Mouse (Mus musculus): Measurements from ENCODE around the gene Rbm47.

Rbm47 gene

DNA sequence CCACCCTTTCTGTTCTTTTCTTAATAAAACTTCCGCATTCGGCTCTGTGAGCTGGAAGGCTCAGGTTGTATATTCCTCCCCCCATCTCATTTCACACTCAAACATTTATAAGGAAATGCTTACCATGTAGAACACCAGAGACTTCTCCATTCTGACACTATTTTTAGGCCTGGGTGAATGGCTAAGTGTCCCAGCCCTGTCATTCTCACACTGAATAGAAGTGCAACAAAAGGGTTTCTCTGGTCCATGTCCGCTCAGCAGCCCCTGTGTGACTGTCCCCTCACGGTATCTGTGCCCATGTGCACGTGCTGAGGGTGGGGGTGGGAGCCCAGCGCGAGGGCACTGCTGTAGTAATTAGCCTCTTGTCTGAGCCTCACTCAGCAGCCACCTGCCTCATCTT is 105.7 kb downstream of the Rbm47 start:
- no peak for DNase-seq (ENCODE audit: low spot score in 2 of 2)

DNA sequence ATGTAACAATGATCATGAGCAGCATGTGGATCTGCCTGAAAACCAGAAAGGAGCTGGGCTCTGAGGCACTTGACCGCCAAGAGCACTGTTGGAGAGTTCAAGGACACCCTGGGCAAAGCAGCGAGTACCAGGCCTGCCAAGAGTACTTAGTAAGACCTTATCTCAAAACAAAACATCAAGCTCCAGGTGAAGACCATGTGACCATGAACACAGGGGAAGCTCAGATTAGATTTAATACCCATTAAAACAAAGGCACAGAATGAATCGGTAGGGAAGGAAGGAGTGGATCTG is 110.0 kb downstream of the Rbm47 start:
- DNase-seq (ENCODE audit: low spot score in 2 of 2): no peak

DNA sequence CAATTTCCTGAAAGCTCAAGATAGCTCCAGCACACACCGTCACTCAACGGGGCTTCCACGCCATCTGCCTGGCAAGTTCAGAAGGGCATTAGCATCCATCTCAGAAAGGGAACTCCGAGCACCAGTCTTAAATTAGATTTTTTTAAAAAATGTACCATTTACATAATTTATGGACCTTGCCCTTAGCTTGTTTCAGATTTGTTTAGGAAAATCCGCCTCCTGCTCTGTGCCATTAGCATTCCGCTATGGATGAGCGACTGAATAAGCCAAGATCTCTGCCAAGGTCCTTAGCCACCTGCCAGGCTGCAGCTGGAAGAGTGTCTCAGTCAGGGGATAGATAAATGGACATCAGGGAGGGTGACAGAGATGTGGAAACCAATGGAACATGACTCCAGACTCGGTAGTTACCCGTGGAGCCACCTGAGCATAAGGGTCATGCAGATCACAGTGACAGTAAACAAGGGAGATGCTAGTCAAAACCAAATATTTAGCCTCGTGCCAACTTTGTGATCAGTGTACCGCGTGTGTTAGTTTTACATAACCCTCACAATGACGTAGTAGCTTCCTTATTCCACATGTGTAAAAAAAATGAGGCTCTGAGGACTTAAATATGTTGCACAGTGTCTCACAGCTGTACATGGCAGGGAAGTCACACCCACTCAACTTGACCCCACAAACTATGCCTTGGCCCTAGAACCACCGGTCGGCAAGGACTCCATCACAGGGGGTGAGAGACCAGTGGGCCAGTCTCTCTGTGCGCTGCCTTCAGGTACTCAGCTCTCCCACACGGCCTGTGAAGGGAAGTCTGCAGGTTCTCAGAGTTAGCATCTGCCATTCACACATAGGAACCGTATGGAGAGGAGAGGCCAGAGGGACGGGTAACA is 110.6 kb downstream of the Rbm47 start:
- DNase-seq (ENCODE audit: low spot score in 2 of 2): no peak

DNA sequence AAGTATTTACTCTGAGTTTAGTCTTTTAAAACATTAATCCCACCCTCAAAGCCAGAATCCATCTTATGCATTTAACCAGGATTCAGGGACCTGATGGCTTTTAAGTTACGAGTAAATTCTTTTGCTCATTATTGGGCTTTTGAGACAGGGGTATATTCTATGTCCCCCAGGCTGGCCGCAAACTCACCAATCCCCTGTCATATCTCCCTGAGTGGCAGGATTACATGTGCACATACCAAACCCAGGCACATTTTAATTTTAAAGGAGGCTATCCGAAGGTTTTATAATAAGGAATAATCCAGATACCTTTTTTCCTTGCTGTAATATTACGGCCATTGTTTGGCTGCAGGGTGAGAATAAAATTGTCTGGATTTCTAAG is 111.3 kb downstream of the Rbm47 start:
- no peak for DNase-seq (ENCODE audit: low spot score in 2 of 2)

DNA sequence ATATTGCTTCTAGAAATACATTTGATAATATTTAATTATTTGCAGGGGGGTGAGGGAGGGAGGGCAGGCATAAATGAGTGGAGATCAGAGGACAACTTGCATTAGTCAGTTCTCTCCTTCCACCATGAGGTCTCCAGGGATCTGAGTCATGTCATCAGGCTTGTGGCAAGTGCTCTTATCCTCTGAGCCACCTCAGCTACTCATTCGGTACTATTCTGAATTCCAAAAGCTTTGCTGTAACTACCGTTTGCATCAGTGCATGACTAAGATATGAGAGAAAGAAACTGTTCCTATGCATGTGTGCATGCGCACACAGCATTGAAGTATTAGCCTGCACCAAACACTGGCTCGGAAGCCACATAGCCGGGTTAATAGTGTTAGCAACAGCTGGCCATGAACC is 114.1 kb downstream of the Rbm47 start:
- no peak for DNase-seq (ENCODE audit: low spot score in 2 of 2)

DNA sequence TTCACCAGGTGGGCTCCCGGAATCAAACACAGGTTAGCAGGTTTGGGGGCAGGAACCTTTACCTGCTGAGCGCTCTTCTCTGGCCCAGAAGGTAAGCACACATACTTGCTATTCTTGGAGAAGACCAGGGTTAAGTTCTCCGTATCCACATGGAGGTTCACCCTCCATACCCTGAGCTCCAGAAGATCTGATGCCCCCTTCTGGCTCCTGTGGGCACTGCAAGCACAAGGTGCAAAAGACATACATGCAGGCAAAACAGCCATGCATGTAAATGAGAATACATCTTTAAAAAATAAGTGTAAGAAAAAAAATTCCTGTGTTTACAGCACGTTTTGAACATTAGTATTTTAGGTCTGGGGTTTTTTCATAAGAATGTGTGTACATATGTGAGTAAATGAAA is 116.2 kb downstream of the Rbm47 start:
- DNase-seq (ENCODE audit: low spot score in 2 of 2): no peak

DNA sequence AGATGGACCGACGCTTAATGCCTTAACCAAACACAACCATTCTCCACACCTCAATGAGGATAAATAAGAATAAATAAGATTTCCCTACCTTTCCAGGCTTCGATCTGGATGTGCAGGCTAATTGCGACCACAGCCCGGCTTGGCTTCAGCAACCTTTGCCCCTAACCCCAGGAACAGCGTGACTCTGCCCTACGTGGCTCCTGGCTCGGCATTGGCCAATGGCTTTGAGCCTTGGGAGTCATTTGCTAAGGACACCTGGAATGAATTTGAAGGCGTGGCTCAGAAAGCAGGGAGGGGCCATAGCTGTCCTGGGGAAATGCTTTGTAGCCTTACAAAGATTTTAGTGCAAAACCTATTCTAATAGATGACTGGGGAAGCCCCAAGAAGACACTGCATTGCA is 118.5 kb downstream of the Rbm47 start:
- DNase-seq (ENCODE audit: low spot score in 2 of 2): no peak

DNA sequence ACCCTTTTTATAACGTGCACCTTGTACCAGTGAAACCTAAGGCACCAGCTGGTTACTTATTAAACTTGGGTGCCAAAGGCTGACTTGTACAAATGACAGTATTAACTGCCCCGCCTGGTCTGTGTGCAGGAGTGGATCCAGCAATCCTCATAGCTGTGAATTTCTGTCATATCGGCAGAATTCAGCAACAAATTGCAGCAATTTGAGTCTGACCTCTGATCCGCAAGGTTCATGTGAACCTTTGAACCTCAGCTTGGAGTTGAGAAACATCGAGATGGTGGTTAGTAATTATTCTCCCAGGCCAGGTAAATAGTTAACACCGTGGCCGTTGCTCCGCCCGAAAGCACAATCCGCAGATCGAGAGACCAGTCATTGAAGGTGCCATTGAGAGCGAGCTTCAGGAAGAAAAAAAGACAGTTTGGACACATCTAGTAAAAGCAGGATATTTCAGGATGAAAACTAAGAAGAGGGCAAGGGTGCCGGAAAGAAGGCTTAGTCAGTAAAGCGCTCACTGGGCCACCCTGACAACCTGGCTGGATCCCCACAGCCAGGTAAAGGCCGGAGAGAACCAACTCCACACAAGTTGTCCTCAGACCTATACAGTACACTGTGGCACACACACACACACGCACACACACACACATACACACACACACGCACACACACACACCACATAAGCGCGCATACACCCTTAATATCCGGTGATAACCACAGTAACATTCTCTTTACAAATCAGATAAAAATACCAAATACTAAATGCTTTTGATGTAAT is 120.0 kb downstream of the Rbm47 start:
- no peak for DNase-seq (ENCODE audit: low spot score in 2 of 2)

DNA sequence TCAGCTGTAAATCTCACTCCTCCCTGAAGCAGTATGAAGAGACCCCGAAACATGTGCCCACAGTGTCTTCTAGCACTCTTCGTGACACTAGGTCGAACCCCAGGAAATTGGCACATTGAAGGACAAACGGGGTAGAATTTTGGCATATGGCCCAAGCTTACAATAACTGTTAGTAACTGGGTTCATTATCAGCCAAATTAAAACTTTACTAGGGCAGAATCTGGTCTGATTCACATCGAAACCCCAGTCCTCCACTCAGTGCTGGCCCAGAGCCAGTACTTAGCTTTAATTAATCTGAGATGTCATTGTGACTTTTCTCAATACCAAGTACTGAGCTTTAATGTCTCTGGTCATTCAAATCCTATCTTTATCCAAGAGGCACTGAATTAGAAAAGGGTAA is 122.1 kb downstream of the Rbm47 start:
- no peak for DNase-seq (ENCODE audit: low spot score in 2 of 2)

DNA sequence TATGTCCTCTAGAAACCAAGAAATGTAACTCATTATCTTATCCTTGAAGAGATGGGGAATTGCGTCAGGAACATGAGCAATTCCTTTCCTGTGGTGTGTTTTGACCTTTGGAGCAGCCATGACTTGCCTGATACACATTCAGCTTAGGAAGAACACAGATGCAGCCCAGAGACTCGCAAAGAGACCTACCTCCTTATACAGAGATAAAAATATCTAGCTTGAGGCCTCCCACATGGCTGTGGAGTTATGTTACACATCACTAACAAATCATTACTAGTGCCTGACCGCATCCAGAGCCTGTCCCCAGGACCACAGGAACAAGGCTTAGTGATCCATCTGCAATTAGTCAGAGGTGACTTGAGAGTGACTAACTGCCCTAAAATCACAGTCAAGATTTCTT is 126.6 kb downstream of the Rbm47 start:
- DNase-seq (ENCODE audit: low spot score in 2 of 2): no peak

DNA sequence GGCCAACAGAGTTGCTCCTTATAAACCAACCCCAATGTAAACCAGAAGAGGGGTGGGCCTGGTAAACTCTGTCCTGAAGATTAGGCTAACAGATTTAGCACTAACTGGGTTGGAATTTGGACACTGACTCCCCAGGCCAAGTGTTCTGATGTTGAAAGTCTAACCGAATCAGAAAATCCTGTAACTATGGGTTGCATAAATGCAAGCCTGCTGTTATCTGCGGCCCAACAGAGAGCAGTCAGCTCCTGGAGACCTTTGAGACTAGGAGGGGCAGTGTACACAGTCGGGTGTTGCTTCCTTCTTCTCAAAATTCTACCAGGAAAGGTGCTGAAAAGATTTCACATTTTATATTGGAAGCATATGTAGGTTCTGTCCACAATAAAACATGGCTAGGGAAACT is 129.0 kb downstream of the Rbm47 start:
- DNase-seq (ENCODE audit: low spot score in 2 of 2): no peak

DNA sequence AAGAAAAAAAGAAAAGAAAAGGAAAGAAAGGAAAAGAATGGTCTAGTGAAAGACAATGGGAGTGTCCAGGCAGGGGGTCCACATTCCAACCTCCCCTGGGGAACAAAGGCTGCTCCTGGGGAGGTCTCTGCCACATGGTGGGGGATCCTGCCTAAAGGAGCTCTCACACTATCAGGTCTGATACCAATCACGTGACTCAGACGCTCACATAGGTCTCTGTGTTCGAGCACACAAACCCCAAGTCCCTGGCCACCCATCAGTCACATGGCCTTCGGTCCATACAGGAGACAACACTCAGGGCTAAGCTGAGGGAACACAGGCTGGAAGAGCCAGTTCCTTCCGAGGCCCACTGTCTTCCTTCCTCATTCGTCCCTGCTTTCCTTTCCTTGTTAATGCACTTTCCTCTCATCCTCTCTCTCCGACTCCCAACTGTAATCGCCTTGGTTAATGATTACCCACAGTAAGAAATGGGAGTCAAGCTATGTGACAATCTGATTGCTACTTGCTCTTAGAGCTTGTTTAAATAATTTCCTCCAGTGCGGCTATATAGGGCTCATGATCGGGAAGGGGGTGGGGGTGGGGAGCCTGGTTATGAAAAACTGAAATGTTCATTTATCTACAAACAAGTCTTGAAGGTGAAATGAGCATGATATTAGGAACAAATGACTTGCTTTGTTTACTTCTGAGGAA is 130.1 kb downstream of the Rbm47 start:
- DNase-seq (ENCODE audit: low spot score in 2 of 2): no peak

DNA sequence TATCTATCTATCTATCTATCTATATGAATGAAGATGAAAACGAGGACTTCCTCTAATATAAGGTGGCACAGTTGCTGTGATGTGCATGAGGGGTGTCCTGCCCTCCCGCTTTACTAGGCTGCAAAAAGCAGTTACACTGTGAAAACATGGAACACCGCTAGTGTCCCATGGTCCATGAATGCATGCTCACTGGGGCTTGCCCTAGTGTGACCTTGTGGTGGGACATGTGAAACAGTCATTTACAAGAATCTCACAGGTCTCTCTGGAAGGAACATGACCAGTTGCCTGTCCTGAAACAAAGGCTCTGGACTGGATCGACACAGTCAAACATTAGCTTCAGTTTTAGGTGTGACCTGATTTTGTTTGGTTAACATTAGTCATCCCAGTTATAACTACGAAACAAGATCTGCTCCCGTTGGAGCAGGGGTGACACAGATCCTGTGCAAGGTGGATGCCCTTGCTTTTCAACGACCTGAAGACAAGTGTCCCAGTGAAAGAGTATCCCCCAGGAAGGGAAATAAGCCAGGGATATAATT is 132.1 kb downstream of the Rbm47 start:
- no peak for DNase-seq (ENCODE audit: low spot score in 2 of 2)

DNA sequence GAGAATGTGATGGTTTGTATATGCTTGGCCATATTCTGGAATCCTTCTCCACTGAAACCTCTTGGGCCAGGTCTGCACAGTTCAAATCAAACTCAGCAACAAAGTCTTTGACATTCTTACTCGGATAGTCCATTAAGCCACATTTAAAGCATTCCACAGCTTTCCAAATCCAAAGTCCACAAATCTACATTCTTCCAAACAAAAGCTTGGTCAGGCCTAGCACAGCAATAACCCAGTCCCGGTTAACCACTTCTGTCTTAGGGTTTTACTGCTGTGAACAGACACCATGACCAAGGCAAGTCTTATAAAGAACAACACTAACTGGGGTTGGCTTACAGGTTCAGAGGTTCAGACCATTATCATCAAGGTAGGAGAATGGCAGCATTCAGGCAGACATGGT is 133.1 kb downstream of the Rbm47 start:
- DNase-seq (ENCODE audit: low spot score in 2 of 2): no peak

DNA sequence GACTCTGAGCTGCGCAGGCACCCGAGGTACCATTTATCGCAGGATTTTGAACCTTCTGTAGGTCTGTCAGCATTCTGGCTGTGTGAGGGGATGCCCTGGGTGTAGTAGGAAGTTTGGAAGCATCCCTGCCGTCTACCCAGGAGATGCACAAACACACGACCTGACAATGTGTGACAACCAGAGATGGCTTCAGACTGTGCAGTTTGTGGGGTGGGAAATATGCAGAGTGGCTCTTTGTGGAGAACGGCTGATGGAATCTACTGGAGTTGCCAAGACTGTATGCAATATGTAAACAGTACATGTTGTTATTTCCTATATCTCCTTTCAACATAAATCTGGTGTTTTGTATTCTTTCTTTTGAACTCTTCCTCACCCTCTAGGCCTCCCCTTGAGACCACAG is 135.9 kb downstream of the Rbm47 start:
- no peak for DNase-seq (ENCODE audit: low spot score in 2 of 2)

DNA sequence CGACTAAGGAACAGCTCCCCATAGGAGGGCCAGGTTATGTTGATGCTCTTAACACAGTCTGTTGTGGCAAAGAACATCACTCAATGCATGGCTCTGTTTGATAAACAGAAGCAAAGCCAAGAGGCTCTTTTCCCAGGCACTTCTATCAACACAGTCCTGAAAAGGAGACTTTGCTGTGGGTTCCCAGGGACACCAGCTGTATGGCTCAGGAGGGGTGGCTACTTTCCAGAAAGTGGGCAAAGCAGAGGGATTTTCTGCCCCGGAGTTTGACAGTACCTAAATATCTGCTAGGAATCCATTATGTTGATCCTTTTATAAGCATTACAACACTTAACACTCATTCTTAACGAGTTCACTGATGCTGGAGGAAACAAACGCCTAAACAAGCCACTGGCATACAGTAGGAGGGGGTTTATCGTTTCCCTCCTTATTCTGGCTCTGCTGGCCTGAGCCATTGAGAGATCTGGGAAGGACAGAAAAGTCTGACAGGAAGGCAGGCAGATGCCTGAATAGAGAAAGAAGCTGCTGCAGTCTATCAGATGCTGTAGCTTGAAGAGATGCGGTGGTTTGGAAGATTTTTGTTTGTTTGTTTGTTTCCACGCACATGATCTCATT is 136.4 kb downstream of the Rbm47 start:
- no peak for DNase-seq (ENCODE audit: low spot score in 2 of 2)

DNA sequence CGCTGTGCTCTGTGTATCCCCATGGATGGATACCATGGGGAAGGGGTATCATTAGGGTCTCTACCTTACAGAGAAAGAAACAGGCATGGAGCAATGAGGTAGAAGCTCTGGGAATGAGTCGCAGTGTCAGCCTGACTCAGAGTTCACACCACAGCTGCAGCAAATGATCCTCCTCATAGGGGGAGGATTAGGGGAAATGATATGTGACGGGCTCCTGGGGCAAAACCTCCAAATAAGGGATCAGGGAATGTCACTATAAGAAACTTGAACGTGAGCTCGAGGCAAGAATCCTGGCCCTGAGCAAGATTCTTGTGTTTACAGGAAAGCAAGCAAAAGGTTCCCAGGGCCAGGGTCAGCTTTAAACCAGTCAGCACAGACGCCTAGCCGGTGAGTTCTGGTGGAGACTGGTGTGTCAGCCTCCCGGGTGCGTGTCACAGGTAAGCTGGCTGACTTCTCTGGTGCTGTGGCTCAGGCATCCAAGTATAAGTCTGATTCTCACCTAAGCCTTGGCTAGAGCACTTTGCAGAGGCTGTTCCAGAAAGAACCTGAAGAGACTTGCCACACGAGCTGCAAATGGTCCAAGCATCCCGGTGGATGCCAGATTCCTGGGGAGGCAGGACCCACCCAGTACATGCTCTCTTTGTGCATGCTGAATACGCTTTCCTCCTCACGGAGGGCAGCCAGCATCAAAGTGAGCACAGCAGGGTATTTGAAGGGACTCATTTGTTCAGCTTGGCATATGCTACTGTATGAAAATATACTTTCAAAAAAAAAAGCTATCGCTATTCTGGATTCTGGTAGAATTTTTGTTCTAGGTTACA is 138.3 kb downstream of the Rbm47 start:
- DNase-seq (ENCODE audit: low spot score in 2 of 2): no peak

DNA sequence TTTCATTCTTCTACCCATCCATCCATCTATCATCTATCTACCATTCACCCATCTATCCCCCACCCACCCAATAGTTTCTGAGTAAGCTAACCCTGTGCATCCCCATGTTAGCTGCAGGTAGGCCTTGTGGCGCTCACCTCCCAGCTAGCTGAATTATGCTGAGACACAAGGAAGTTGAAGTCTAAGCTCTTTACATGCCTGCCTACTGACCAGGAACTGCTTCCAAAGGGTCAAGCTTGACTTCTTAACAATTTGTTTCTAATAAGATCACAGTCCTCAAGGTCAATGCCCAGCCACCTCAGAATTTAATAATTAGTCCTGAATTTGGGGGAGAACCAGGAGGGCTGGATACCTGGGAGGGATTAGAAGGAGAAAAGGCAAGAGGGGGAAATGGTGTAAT is 140.1 kb downstream of the Rbm47 start:
- no peak for DNase-seq (ENCODE audit: low spot score in 2 of 2)

DNA sequence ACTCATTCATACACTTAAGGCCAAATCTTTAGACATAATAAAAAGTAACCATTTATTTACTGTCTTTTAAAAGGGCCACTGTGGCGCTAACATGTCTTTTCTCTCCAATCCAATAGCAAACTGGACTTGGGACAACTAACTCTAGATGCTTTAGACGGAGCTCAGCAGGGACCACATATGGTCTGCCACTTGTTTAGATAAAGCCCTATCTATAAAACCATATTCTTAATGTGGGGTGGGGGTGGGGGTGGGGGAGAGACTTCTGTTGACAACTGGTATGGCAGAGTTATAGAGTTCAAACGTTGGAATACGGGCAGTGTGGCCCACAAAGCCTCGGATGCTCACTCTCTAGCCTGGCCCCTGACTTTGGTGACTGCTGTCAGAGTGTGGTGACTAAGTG is 141.2 kb downstream of the Rbm47 start:
- DNase-seq (ENCODE audit: low spot score in 2 of 2): no peak

DNA sequence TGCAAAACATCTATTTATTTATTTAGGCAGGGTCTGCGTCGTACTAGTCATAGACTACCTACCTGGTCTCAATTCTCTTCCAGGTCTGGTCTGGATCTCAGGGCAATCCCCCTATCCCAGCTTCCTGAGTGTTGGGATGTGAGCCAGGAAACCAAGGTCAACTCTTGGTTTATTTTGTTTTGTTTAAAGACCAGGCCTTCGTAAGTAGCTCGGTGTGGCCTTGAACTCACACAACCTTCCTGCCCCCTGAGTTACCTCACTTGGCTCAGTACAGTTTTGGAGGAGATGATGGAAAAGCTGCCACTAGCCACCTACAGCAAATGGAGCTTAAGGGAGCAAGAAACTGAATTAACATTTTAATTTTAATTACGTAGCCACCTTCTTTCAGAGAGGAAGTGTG is 144.7 kb downstream of the Rbm47 start:
- no peak for DNase-seq (ENCODE audit: low spot score in 2 of 2)

DNA sequence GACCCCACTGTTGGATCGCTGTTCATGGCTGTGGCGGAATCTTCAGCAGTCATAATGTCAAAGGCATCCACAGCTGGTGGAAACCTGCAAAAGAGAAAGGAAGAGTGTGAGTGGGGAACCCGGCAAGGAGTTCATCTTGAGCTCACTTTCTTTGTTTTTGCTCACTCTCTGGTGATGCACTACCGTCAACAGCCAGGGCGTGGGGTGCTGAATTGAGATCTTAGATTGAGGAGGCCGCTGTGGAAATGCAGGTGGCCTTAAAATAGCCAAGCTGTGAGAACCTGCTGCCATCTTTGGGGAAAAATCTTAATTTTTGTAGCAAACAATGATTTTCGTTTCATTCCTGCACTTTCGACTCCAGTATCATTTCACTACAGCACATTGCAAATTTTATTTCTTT is 145.7 kb downstream of the Rbm47 start:
- no peak for DNase-seq (ENCODE audit: low spot score in 2 of 2)

All from frontal cortex, postnatal 25 days (tissue).